Mouse (Mus musculus) regulatory T cell (primary cell): Measurements from ENCODE around the gene Klk13.

Experiments used
- in situ Hi-C: fragments of 300-600 bp; cut with MboI, MseI; formaldehyde crosslinking; loops from one replicate; pipeline ENCODE4 v1.15.1; 2025; ENCODE audit warnings: high pct_unique_total_duplicates

Klk13 gene

GRCm38 (mm10) chr7:43770701-43771100 lies 58.3 kb downstream of the Klk13 start:
- in situ Hi-C loops, result loop anchor here (10.0 kb wide), 1 partner anchor 664 kb away; no protein-coding TSS in a partner anchor

GRCm38 (mm10) chr7:43771916-43772315 lies 59.5 kb downstream of the Klk13 start:
- in situ Hi-C loops, result loop anchor here (10.0 kb wide), 1 partner anchor 663 kb away; no protein-coding TSS in a partner anchor

- in situ Hi-C loops, result loop anchor here (10.0 kb wide), 1 partner anchor 662 kb away; no protein-coding TSS in a partner anchor
Observed at GRCm38 (mm10) chr7:43772901-43773300, 60.5 kb downstream of the Klk13 start.

- in situ Hi-C loops, result loop anchor here (10.0 kb wide), 1 partner anchor 660 kb away; no protein-coding TSS in a partner anchor
Observed at GRCm38 (mm10) chr7:43774364-43774763, 62.0 kb downstream of the Klk13 start, which contains the start of gene Klk11. Gene Klk11, plus strand, starts transcription at chr7:43774604.

GRCm38 (mm10) chr7:43774802-43775201 lies 62.4 kb downstream of the Klk13 start:
- in situ Hi-C loops, result loop anchor here (10.0 kb wide), 1 partner anchor 660 kb away; no protein-coding TSS in a partner anchor

GRCm38 (mm10) chr7:43775311-43776057 lies 63.1 kb downstream of the Klk13 start:
- in situ Hi-C loops, result loop anchor here (10.0 kb wide), 1 partner anchor 659 kb away; no protein-coding TSS in a partner anchor

- in situ Hi-C loops, result loop anchor here (10.0 kb wide), 1 partner anchor 658 kb away; no protein-coding TSS in a partner anchor
Observed at GRCm38 (mm10) chr7:43776506-43776905, 64.1 kb downstream of the Klk13 start.
